Mouse (Mus musculus): ENCODE data around the gene Sdc3. TPM values are rescaled to one million over a fixed set of nuclear protein-coding genes. Genes with fewer than 3 reads are reported as not detected.

The Sdc3 gene
- polyA plus RNA-seq, 1 experiment from 2014 or later: 35.7 TPM

GRCm38 (mm10) chr4:130841107-130841840 lies 48.9 kb downstream of the Sdc3 start:
- DNase-seq (ENCODE audit: low spot score): peak; percentile 78
- no peak overlapping the region for H3K4me2 ChIP-seq (ENCODE audit: low read depth, low read length)
- 17% methylated on average over 6 of the region's 8 CpGs for WGBS

GRCm38 (mm10) chr4:130848814-130849213 lies 56.5 kb downstream of the Sdc3 start:
- DNase-seq (ENCODE audit: low spot score): no peak
- ATAC-seq (ENCODE audit: low read depth): no peak
- Histone ChIP-seq H3K4me1 (ENCODE audit: control insufficient read depth, insufficient read depth, low read length) (no peaks in the 10 kb centered on the region), H3K4me2 (ENCODE audit: low read depth, low read length) (no peak overlapping the region), H3K36me3 (ENCODE audit: control insufficient read depth, insufficient read depth, low read length) (no peaks in the 10 kb centered on the region), H3K9me3 (ENCODE audit: control insufficient read depth, low read length) (no peaks in the 10 kb centered on the region), H3K27ac (replicated peaks; ENCODE audit: low read depth, low read length) (no peak overlapping the region), H3K9ac (ENCODE audit: low read depth, low read length) (no peak overlapping the region), H3K4me3 (ENCODE audit: low read depth, low read length) (no peak overlapping the region), H3K27me3 (replicated peaks; ENCODE audit: control insufficient read depth, insufficient read depth, low read length) (no peaks in the 10 kb centered on the region)
- 75% methylated on average over 14 of the region's 14 CpGs for WGBS

More at GRCm38 (mm10) chr4:130841107-130841840, 48.9 kb downstream of the Sdc3 start:
- Histone ChIP-seq H3K4me3 (ENCODE audit: low read depth, low read length) (no peak overlapping the region), H3K9ac (ENCODE audit: low read depth, low read length) (no peak overlapping the region), H3K27ac (replicated peaks; ENCODE audit: low read depth, low read length) (0 out of 2 replicates have a peak overlapping the region, but pooled peaks have one; percentile 23), H3K36me3 (ENCODE audit: control insufficient read depth, insufficient read depth, low read length) (no peaks in the 10 kb centered on the region), H3K9me3 (ENCODE audit: control insufficient read depth, low read length) (no peaks in the 10 kb centered on the region), H3K4me1 (ENCODE audit: control insufficient read depth, insufficient read depth, low read length) (peaks cover 38% of the 10 kb centered on the region), H3K27me3 (replicated peaks; ENCODE audit: control insufficient read depth, insufficient read depth, low read length) (no peaks in the 10 kb centered on the region)
- peak; percentile 73 for ATAC-seq (ENCODE audit: low read depth)

- 63% methylated on average over 8 of the region's 8 CpGs for WGBS
- ATAC-seq (ENCODE audit: low read depth): no peak
Observed at GRCm38 (mm10) chr4:130857661-130858060, 65.3 kb downstream of the Sdc3 start.

GRCm38 (mm10) chr4:130858880-130859279 lies 66.5 kb downstream of the Sdc3 start:
- no peak for ATAC-seq (ENCODE audit: low read depth)
- Histone ChIP-seq H3K27me3 (replicated peaks; ENCODE audit: control insufficient read depth, insufficient read depth, low read length) (peaks cover 7% of the 10 kb centered on the region; the same call in 1 of the 2 replicates), H3K4me3 (ENCODE audit: low read depth, low read length) (no peak overlapping the region), H3K27ac (replicated peaks; ENCODE audit: low read depth, low read length) (no peak overlapping the region), H3K9ac (ENCODE audit: low read depth, low read length) (no peak overlapping the region), H3K9me3 (ENCODE audit: control insufficient read depth, low read length) (no peaks in the 10 kb centered on the region), H3K4me2 (ENCODE audit: low read depth, low read length) (no peak overlapping the region), H3K36me3 (ENCODE audit: control insufficient read depth, insufficient read depth, low read length) (no peaks in the 10 kb centered on the region), H3K4me1 (ENCODE audit: control insufficient read depth, insufficient read depth, low read length) (0 out of 2 replicates have a peak, but pooled peaks cover 3% of the 10 kb centered on the region)
- DNase-seq (ENCODE audit: low spot score): no peak
- 92% methylated on average over 7 of the region's 7 CpGs for WGBS

More at GRCm38 (mm10) chr4:130857661-130858060, 65.3 kb downstream of the Sdc3 start:
- H3K9ac ChIP-seq (ENCODE audit: low read depth, low read length): no peak overlapping the region
- no peaks in the 10 kb centered on the region for H3K36me3 ChIP-seq (ENCODE audit: control insufficient read depth, insufficient read depth, low read length)
- no peaks in the 10 kb centered on the region for H3K9me3 ChIP-seq (ENCODE audit: control insufficient read depth, low read length)
- no peak overlapping the region for H3K4me2 ChIP-seq (ENCODE audit: low read depth, low read length)
- 0 out of 2 replicates have a peak, but pooled peaks cover 3% of the 10 kb centered on the region for H3K4me1 ChIP-seq (ENCODE audit: control insufficient read depth, insufficient read depth, low read length)
- no peak for DNase-seq (ENCODE audit: low spot score)
- no peak overlapping the region for H3K27ac ChIP-seq (replicated peaks; ENCODE audit: low read depth, low read length)
- H3K27me3 ChIP-seq (replicated peaks; ENCODE audit: control insufficient read depth, insufficient read depth, low read length): 0 out of 2 replicates have a peak, but pooled peaks cover 7% of the 10 kb centered on the region
- no peak overlapping the region for H3K4me3 ChIP-seq (ENCODE audit: low read depth, low read length)

- peaks cover 7% of the 10 kb centered on the region; the same call in 1 of the 2 replicates for H3K27me3 ChIP-seq (replicated peaks; ENCODE audit: control insufficient read depth, insufficient read depth, low read length)
- H3K9ac ChIP-seq (ENCODE audit: low read depth, low read length): no peak overlapping the region
- no peak overlapping the region for H3K27ac ChIP-seq (replicated peaks; ENCODE audit: low read depth, low read length)
- WGBS: 63% methylated on average over 8 of the region's 8 CpGs
- H3K36me3 ChIP-seq (ENCODE audit: control insufficient read depth, insufficient read depth, low read length): no peaks in the 10 kb centered on the region
- no peak for DNase-seq (ENCODE audit: low spot score)
- no peak overlapping the region for H3K4me2 ChIP-seq (ENCODE audit: low read depth, low read length)
- no peak for ATAC-seq (ENCODE audit: low read depth)
- H3K4me3 ChIP-seq (ENCODE audit: low read depth, low read length): no peak overlapping the region
- no peaks in the 10 kb centered on the region for H3K9me3 ChIP-seq (ENCODE audit: control insufficient read depth, low read length)
- H3K4me1 ChIP-seq (ENCODE audit: control insufficient read depth, insufficient read depth, low read length): 0 out of 2 replicates have a peak, but pooled peaks cover 3% of the 10 kb centered on the region
Observed at GRCm38 (mm10) chr4:130859467-130859866, 67.1 kb downstream of the Sdc3 start.

- WGBS: 54% methylated on average over 15 of the region's 15 CpGs
- DNase-seq (ENCODE audit: low spot score) (no peak), ATAC-seq (ENCODE audit: low read depth) (no peak)
- H3K27ac ChIP-seq (replicated peaks; ENCODE audit: low read depth, low read length): no peak overlapping the region
- H3K36me3 ChIP-seq (ENCODE audit: control insufficient read depth, insufficient read depth, low read length): no peaks in the 10 kb centered on the region
- peaks cover 11% of the 10 kb centered on the region for H3K4me1 ChIP-seq (ENCODE audit: control insufficient read depth, insufficient read depth, low read length)
- H3K4me3 ChIP-seq (ENCODE audit: low read depth, low read length): peak overlapping the region; percentile 27; the same call in 1 of the 2 replicates
- no peaks in the 10 kb centered on the region for H3K9me3 ChIP-seq (ENCODE audit: control insufficient read depth, low read length)
- H3K4me2 ChIP-seq (ENCODE audit: low read depth, low read length): peak overlapping the region; percentile 55
- H3K27me3 ChIP-seq (replicated peaks; ENCODE audit: control insufficient read depth, insufficient read depth, low read length): peaks cover 7% of the 10 kb centered on the region; the same call in 1 of the 2 replicates
- no peak overlapping the region; the same call in 1 of the 2 replicates for H3K9ac ChIP-seq (ENCODE audit: low read depth, low read length)
Observed at GRCm38 (mm10) chr4:130860902-130861652, 68.7 kb downstream of the Sdc3 start.

GRCm38 (mm10) chr4:130861653-130862208 lies 69.4 kb downstream of the Sdc3 start:
- H3K27ac ChIP-seq (replicated peaks; ENCODE audit: low read depth, low read length): no peak overlapping the region
- WGBS: 3% methylated on average over 30 of the region's 30 CpGs

GRCm38 (mm10) chr4:130862538-130862937 lies 70.2 kb downstream of the Sdc3 start:
- no peak overlapping the region for H3K27ac ChIP-seq (replicated peaks; ENCODE audit: low read depth, low read length)
- peaks cover 11% of the 10 kb centered on the region for H3K4me1 ChIP-seq (ENCODE audit: control insufficient read depth, insufficient read depth, low read length)
- H3K4me3 ChIP-seq (ENCODE audit: low read depth, low read length): no peak overlapping the region
- H3K36me3 ChIP-seq (ENCODE audit: control insufficient read depth, insufficient read depth, low read length): no peaks in the 10 kb centered on the region
- H3K4me2 ChIP-seq (ENCODE audit: low read depth, low read length): no peak overlapping the region
- ATAC-seq (ENCODE audit: low read depth) (no peak), DNase-seq (ENCODE audit: low spot score) (no peak)
- WGBS: 74% methylated on average over 5 of the region's 5 CpGs
- no peak overlapping the region for H3K9ac ChIP-seq (ENCODE audit: low read depth, low read length)
- no peaks in the 10 kb centered on the region for H3K9me3 ChIP-seq (ENCODE audit: control insufficient read depth, low read length)
- peaks cover 7% of the 10 kb centered on the region; the same call in 1 of the 2 replicates for H3K27me3 ChIP-seq (replicated peaks; ENCODE audit: control insufficient read depth, insufficient read depth, low read length)

More at GRCm38 (mm10) chr4:130861653-130862208, 69.4 kb downstream of the Sdc3 start:
- H3K4me1 ChIP-seq (ENCODE audit: control insufficient read depth, insufficient read depth, low read length): peaks cover 11% of the 10 kb centered on the region
- H3K9ac ChIP-seq (ENCODE audit: low read depth, low read length): peak overlapping the region; percentile 56
- peaks cover 7% of the 10 kb centered on the region; the same call in 1 of the 2 replicates for H3K27me3 ChIP-seq (replicated peaks; ENCODE audit: control insufficient read depth, insufficient read depth, low read length)
- DNase-seq (ENCODE audit: low spot score) (peak; percentile 87), ATAC-seq (ENCODE audit: low read depth) (peak; percentile 90)
- no peaks in the 10 kb centered on the region for H3K36me3 ChIP-seq (ENCODE audit: control insufficient read depth, insufficient read depth, low read length)
- peak overlapping the region; percentile 27 for H3K4me3 ChIP-seq (ENCODE audit: low read depth, low read length)
- H3K4me2 ChIP-seq (ENCODE audit: low read depth, low read length): peak overlapping the region; percentile 55
- no peaks in the 10 kb centered on the region for H3K9me3 ChIP-seq (ENCODE audit: control insufficient read depth, low read length)
